Mouse (Mus musculus) heart, postnatal 10 days (tissue): ENCODE results near the gene Rabepk. TPM values are rescaled to one million over a fixed set of nuclear protein-coding genes. Genes with fewer than 3 reads are reported as not detected.
"Not testable (repeated sequence)": the region's sequence is repeated elsewhere in the genome, so short reads cannot be mapped to it uniquely, and the experiment has no call there.

Source experiments
- DNase-seq, 2 experiments: peaks; one replicate each; pipeline ENCODE4 v3.0.0; 2021
- intact Hi-C: fragments of 180-260 bp; cut with DNase I; formaldehyde crosslinking; loops from one replicate; pipeline ENCODE4 v1.15.1; 2025
- total RNA-seq, 2 experiments: library from RNA; stranded (reverse); gene quantifications; 2 replicates each; pipeline ENCODE4 v1.2.3; 2021

The Rabepk gene
- 10 to 100 TPM; 13.0 to 16.7 TPM for total RNA-seq

GRCm38 (mm10) chr2:34799357-34800256 is at the start of gene Rabepk:
TSS of gene Rabepk (minus strand) at chr2:34799912.
- intact Hi-C loops: no loop called here
- peak; percentile 87 to 89 for DNase-seq

- intact Hi-C loops: no loop called here
- DNase-seq: no peak
Observed at GRCm38 (mm10) chr2:34847702-34848101, 48.0 kb upstream of the Rabepk start.

- intact Hi-C loops: no loop called here
- peak; percentile 45 to 68 for DNase-seq
Observed at GRCm38 (mm10) chr2:34843211-34843939, 43.7 kb upstream of the Rabepk start.

- intact Hi-C loops: no loop called here
- DNase-seq: no peak
Observed at GRCm38 (mm10) chr2:34841706-34842105, 42.0 kb upstream of the Rabepk start.

- intact Hi-C loops, DNase-seq: not testable (repeated sequence)
Observed at GRCm38 (mm10) chr2:34840143-34840542, 40.4 kb upstream of the Rabepk start.

GRCm38 (mm10) chr2:34835669-34836068 is 36.0 kb upstream of the Rabepk start:
- intact Hi-C loops: no loop called here
- DNase-seq: no peak

GRCm38 (mm10) chr2:34833624-34834023 is 33.9 kb upstream of the Rabepk start:
- intact Hi-C loops: no loop called here
- DNase-seq: no peak

GRCm38 (mm10) chr2:34832766-34833457 is 33.2 kb upstream of the Rabepk start, which contains the start of gene Gm34653:
TSS of gene Gm34653 (plus strand) at chr2:34833007.
- intact Hi-C loops, DNase-seq: not testable (repeated sequence)

GRCm38 (mm10) chr2:34830066-34830465 is 30.4 kb upstream of the Rabepk start:
- DNase-seq, intact Hi-C loops: not testable (repeated sequence)

GRCm38 (mm10) chr2:34828026-34828425 is 28.3 kb upstream of the Rabepk start:
- intact Hi-C loops: no loop called here
- no peak for DNase-seq

- intact Hi-C loops: loop anchor here (2.0 kb wide), 1 partner anchor 43 kb away; no protein-coding TSS in a partner anchor
- DNase-seq: no peak
Observed at GRCm38 (mm10) chr2:34827591-34827990, 27.9 kb upstream of the Rabepk start.

GRCm38 (mm10) chr2:34826460-34827231 is 26.9 kb upstream of the Rabepk start:
- intact Hi-C loops: loop anchor here (2.0 kb wide), 1 partner anchor 44 kb away; no protein-coding TSS in a partner anchor
- DNase-seq: no peak

GRCm38 (mm10) chr2:34825827-34826459 is 26.2 kb upstream of the Rabepk start, which contains the start of gene Fbxw2:
TSS of gene Fbxw2 (minus strand) at chr2:34826311.
- DNase-seq: peak; percentile 94 to 95
- intact Hi-C loops: loop anchor here (2.0 kb wide), 1 partner anchor 45 kb away; no protein-coding TSS in a partner anchor

GRCm38 (mm10) chr2:34818492-34818891 is 18.8 kb upstream of the Rabepk start:
- intact Hi-C loops: no loop called here
- DNase-seq: no peak

GRCm38 (mm10) chr2:34815893-34816292 is 16.2 kb upstream of the Rabepk start:
- DNase-seq, intact Hi-C loops: not testable (repeated sequence)

- intact Hi-C loops: no loop called here
Observed at GRCm38 (mm10) chr2:34812706-34813105, 13.0 kb upstream of the Rabepk start.

GRCm38 (mm10) chr2:34810775-34811174 is 11.1 kb upstream of the Rabepk start:
- intact Hi-C loops: no loop called here
- DNase-seq: no peak

More at GRCm38 (mm10) chr2:34812706-34813105, 13.0 kb upstream of the Rabepk start:
- no peak for DNase-seq

GRCm38 (mm10) chr2:34809568-34809967 is 9.9 kb upstream of the Rabepk start:
- intact Hi-C loops: no loop called here
- no peak for DNase-seq

- intact Hi-C loops: no loop called here
- DNase-seq: no peak
Observed at GRCm38 (mm10) chr2:34808057-34808456, 8.3 kb upstream of the Rabepk start.
